Mouse (Mus musculus): ENCODE data around the gene Itga2b. TPM values are rescaled to one million over a fixed set of nuclear protein-coding genes. Genes with fewer than 3 reads are reported as not detected.
A peak's percentile ranks its signal among the peaks of the same experiment; 100 is the strongest.

The Itga2b gene
- polyA plus RNA-seq, 1 experiment from 2014 or later: 5.4 TPM

GRCm38 (mm10) chr11:102435754-102436470 is 34.0 kb downstream of the Itga2b start:
- DNase-seq (ENCODE audit: low spot score) (no peak), ATAC-seq (ENCODE audit: low FRiP score, low TSS enrichment) (no peak)
- Histone ChIP-seq H3K27ac (replicated peaks) (no peak overlapping the region), H3K4me1 (replicated peaks; ENCODE audit: control insufficient read depth, insufficient read depth) (peaks cover 9% of the 10 kb centered on the region), H3K4me2 (replicated peaks; ENCODE audit: low read depth) (no peak overlapping the region), H3K9ac (ENCODE audit: low read length) (no peak overlapping the region), H3K4me3 (ENCODE audit: low read depth, low read length) (no peak overlapping the region), H3K36me3 (ENCODE audit: control insufficient read depth, insufficient read depth, low read length) (peaks cover 17% of the 10 kb centered on the region; the same call in 1 of the 2 replicates), H3K9me3 (ENCODE audit: control insufficient read depth, low read length) (no peaks in the 10 kb centered on the region), H3K27me3 (ENCODE audit: control insufficient read depth, insufficient read depth, low read length) (no peaks in the 10 kb centered on the region)
- WGBS: 86% methylated on average over 18 of the region's 18 CpGs
- TF ChIP-seq EP300 (optimal IDR thresholded peaks at IDR 0.05) (no peak), CTCF (IDR thresholded peaks at IDR 0.05; ENCODE audit: low read depth) (no peak)

GRCm38 (mm10) chr11:102434816-102435705 is 34.9 kb downstream of the Itga2b start:
- ATAC-seq (ENCODE audit: low FRiP score, low TSS enrichment): no peak
- peaks cover 9% of the 10 kb centered on the region for H3K4me1 ChIP-seq (replicated peaks; ENCODE audit: control insufficient read depth, insufficient read depth)
- H3K4me2 ChIP-seq (replicated peaks; ENCODE audit: low read depth): no peak overlapping the region
- no peak for DNase-seq (ENCODE audit: low spot score)
- WGBS: 87% methylated on average over 11 of the region's 11 CpGs
- no peaks in the 10 kb centered on the region for H3K27me3 ChIP-seq (ENCODE audit: control insufficient read depth, insufficient read depth, low read length)
- H3K9ac ChIP-seq (ENCODE audit: low read length): no peak overlapping the region
- TF ChIP-seq EP300 (optimal IDR thresholded peaks at IDR 0.05): no peak
- TF ChIP-seq CTCF (IDR thresholded peaks at IDR 0.05; ENCODE audit: low read depth): no peak
- H3K9me3 ChIP-seq (ENCODE audit: control insufficient read depth, low read length): no peaks in the 10 kb centered on the region
- H3K4me3 ChIP-seq (ENCODE audit: low read depth, low read length): no peak overlapping the region
- no peak overlapping the region for H3K27ac ChIP-seq (replicated peaks)
- H3K36me3 ChIP-seq (ENCODE audit: control insufficient read depth, insufficient read depth, low read length): peaks cover 17% of the 10 kb centered on the region; the same call in 1 of the 2 replicates

GRCm38 (mm10) chr11:102434406-102434805 is 35.5 kb downstream of the Itga2b start:
- H3K4me1 ChIP-seq (replicated peaks; ENCODE audit: control insufficient read depth, insufficient read depth): peaks cover 9% of the 10 kb centered on the region
- TF ChIP-seq CTCF (IDR thresholded peaks at IDR 0.05; ENCODE audit: low read depth) (peak; percentile 96), EP300 (optimal IDR thresholded peaks at IDR 0.05) (no peak)
- ATAC-seq (ENCODE audit: low FRiP score, low TSS enrichment): peak; percentile 45

GRCm38 (mm10) chr11:102433866-102434265 is 36.1 kb downstream of the Itga2b start:
- Histone ChIP-seq H3K27me3 (ENCODE audit: control insufficient read depth, insufficient read depth, low read length) (no peaks in the 10 kb centered on the region), H3K27ac (replicated peaks) (0 out of 2 replicates have a peak overlapping the region, but pooled peaks have one; percentile 56), H3K4me1 (replicated peaks; ENCODE audit: control insufficient read depth, insufficient read depth) (peaks cover 9% of the 10 kb centered on the region), H3K9ac (ENCODE audit: low read length) (no peak overlapping the region), H3K36me3 (ENCODE audit: control insufficient read depth, insufficient read depth, low read length) (peaks cover 15% of the 10 kb centered on the region; the same call in 1 of the 2 replicates), H3K4me2 (replicated peaks; ENCODE audit: low read depth) (no peak overlapping the region), H3K9me3 (ENCODE audit: control insufficient read depth, low read length) (no peaks in the 10 kb centered on the region), H3K4me3 (ENCODE audit: low read depth, low read length) (no peak overlapping the region)
- DNase-seq (ENCODE audit: low spot score): no peak
- ATAC-seq (ENCODE audit: low FRiP score, low TSS enrichment): no peak
- 84% methylated on average over 7 of the region's 7 CpGs for WGBS
- no peak for TF ChIP-seq CTCF (IDR thresholded peaks at IDR 0.05; ENCODE audit: low read depth)
- no peak for TF ChIP-seq EP300 (optimal IDR thresholded peaks at IDR 0.05)

More at GRCm38 (mm10) chr11:102434406-102434805, 35.5 kb downstream of the Itga2b start:
- Histone ChIP-seq H3K4me3 (ENCODE audit: low read depth, low read length) (no peak overlapping the region), H3K9ac (ENCODE audit: low read length) (no peak overlapping the region), H3K4me2 (replicated peaks; ENCODE audit: low read depth) (no peak overlapping the region), H3K9me3 (ENCODE audit: control insufficient read depth, low read length) (no peaks in the 10 kb centered on the region), H3K27me3 (ENCODE audit: control insufficient read depth, insufficient read depth, low read length) (no peaks in the 10 kb centered on the region), H3K27ac (replicated peaks) (no peak overlapping the region), H3K36me3 (ENCODE audit: control insufficient read depth, insufficient read depth, low read length) (peaks cover 15% of the 10 kb centered on the region; the same call in 1 of the 2 replicates)
- peak; percentile 90 for DNase-seq (ENCODE audit: low spot score)
- WGBS: 6% methylated on average over 7 of the region's 7 CpGs

GRCm38 (mm10) chr11:102432896-102433295 is 37.0 kb downstream of the Itga2b start:
- Histone ChIP-seq H3K27me3 (ENCODE audit: control insufficient read depth, insufficient read depth, low read length) (no peaks in the 10 kb centered on the region), H3K27ac (replicated peaks) (no peak overlapping the region), H3K4me1 (replicated peaks; ENCODE audit: control insufficient read depth, insufficient read depth) (peaks cover 6% of the 10 kb centered on the region), H3K4me2 (replicated peaks; ENCODE audit: low read depth) (peak overlapping the region; percentile 25; the same call in 1 of the 2 replicates), H3K36me3 (ENCODE audit: control insufficient read depth, insufficient read depth, low read length) (peaks cover 15% of the 10 kb centered on the region; the same call in 1 of the 2 replicates), H3K4me3 (ENCODE audit: low read depth, low read length) (no peak overlapping the region), H3K9ac (ENCODE audit: low read length) (no peak overlapping the region), H3K9me3 (ENCODE audit: control insufficient read depth, low read length) (no peaks in the 10 kb centered on the region)
- no peak for TF ChIP-seq CTCF (IDR thresholded peaks at IDR 0.05; ENCODE audit: low read depth)
- DNase-seq (ENCODE audit: low spot score) (no peak), ATAC-seq (ENCODE audit: low FRiP score, low TSS enrichment) (no peak)
- WGBS: 88% methylated on average over 6 of the region's 6 CpGs
